Mouse (Mus musculus) lung, postnatal 25 days (tissue): Measurements from ENCODE around the gene Otud7b.
"Not testable (repeated sequence)": the region's sequence is repeated elsewhere in the genome, so short reads cannot be mapped to it uniquely, and the experiment has no call there.

Experiments
- DNase-seq: peaks from one replicate; pipeline ENCODE4 v3.0.0; 2022; ENCODE audit warnings: low spot score

The Otud7b gene

GRCm38 (mm10) chr3:96179531-96179930, 75.2 kb downstream of the Otud7b start:
- peak; percentile 59 for DNase-seq

- no peak for DNase-seq
These were observed 76.6 kb downstream of the Otud7b start, which contains the start of gene Sv2a for GRCm38 (mm10) chr3:96180727-96181477. TSS of gene Sv2a (plus strand) at chr3:96181151.

- no peak for DNase-seq
These were observed 77.4 kb downstream of the Otud7b start for GRCm38 (mm10) chr3:96181510-96182381.

GRCm38 (mm10) chr3:96182382-96182776, 78.1 kb downstream of the Otud7b start:
- no peak for DNase-seq

GRCm38 (mm10) chr3:96192977-96193376, 88.7 kb downstream of the Otud7b start:
- no peak for DNase-seq

GRCm38 (mm10) chr3:96194966-96195365, 90.6 kb downstream of the Otud7b start:
- DNase-seq, result no peak

GRCm38 (mm10) chr3:96195616-96196313, 91.4 kb downstream of the Otud7b start:
- DNase-seq, result no peak

GRCm38 (mm10) chr3:96196437-96197128, 92.3 kb downstream of the Otud7b start:
- DNase-seq, result no peak

- peak; percentile 95 for DNase-seq
These were observed 92.9 kb downstream of the Otud7b start for GRCm38 (mm10) chr3:96197129-96197749.

- DNase-seq, result peak; percentile 50
These were observed 93.9 kb downstream of the Otud7b start for GRCm38 (mm10) chr3:96198181-96198580.

- not testable (repeated sequence) for DNase-seq
These were observed 94.4 kb downstream of the Otud7b start for GRCm38 (mm10) chr3:96198601-96199251.

GRCm38 (mm10) chr3:96199731-96200130, 95.4 kb downstream of the Otud7b start:
- no peak for DNase-seq

GRCm38 (mm10) chr3:96207819-96208218, 103.5 kb downstream of the Otud7b start:
- DNase-seq, result no peak

- no peak for DNase-seq
These were observed 104.9 kb downstream of the Otud7b start for GRCm38 (mm10) chr3:96209242-96209641.
